Mouse (Mus musculus): ENCODE data around the gene Crebrf.

DNA sequence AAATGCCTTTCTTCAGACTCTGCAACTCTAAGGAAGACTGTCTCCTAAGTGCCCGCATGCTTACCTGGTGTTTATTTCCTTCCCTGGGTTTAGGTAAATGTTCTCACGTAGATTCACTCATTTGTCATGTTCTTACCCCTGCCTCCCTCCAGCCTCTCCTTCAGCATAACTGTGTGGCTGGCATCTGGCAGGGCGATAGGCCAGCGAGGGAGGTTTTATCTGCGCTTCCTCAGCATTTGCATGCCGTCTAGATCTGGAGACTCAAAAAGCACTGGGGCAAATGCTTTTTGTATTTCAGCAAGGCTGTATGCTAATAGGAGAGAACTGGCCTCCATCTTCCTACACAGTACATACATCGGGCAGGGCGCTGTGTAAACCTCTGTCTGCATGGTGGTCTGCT is 69.1 kb downstream of the Crebrf start:
- no peak for TF ChIP-seq USF1 (IDR thresholded peaks at IDR 0.05; ENCODE audit: low read depth, low read length)
- TF ChIP-seq RCOR1 (IDR thresholded peaks at IDR 0.05; ENCODE audit: low read depth, low read length), result no peak
- no peak for TF ChIP-seq CTCF (IDR thresholded peaks at IDR 0.05 in 2 of 3, conservative IDR thresholded peaks at IDR 0.05 in 1 of 3; ENCODE audit: control insufficient read depth in 1 of 3, insufficient read depth in 1 of 3, low read depth in 2 of 3, low read length in 3 of 3, poor library complexity in 1 of 3, severe bottlenecking in 1 of 3)
- TF ChIP-seq TAL1 (IDR thresholded peaks at IDR 0.05; ENCODE audit: low read length), result no peak
- no peak for TF ChIP-seq POLR2A (IDR thresholded peaks at IDR 0.05; ENCODE audit: control insufficient read depth in 1 of 2, insufficient read depth in 1 of 2, low read depth in 1 of 2, low read length in 2 of 2, poor library complexity in 1 of 2)
- no peak for TF ChIP-seq MAFK (IDR thresholded peaks at IDR 0.05; ENCODE audit: borderline replicate concordance, low read depth, low read length)
- TF ChIP-seq USF2 (IDR thresholded peaks at IDR 0.05; ENCODE audit: borderline replicate concordance in 1 of 2, insufficient read depth in 1 of 2, low read depth in 1 of 2, low read length in 2 of 2), result no peak
- no peak for TF ChIP-seq JUND (IDR thresholded peaks at IDR 0.05; ENCODE audit: low read depth, low read length)
- no peak for TF ChIP-seq POLR2AphosphoS2 (IDR thresholded peaks at IDR 0.05; ENCODE audit: low read length)

Measured in MEL (cell line).